Mouse (Mus musculus): ENCODE measurements around the gene Hist1h2be. TPM values are rescaled to one million over a fixed set of nuclear protein-coding genes. Genes with fewer than 3 reads are reported as not detected.
"Not testable (repeated sequence)": the region's sequence is repeated elsewhere in the genome, so short reads cannot be mapped to it uniquely, and the experiment has no call there.

Hist1h2be gene
- polyA plus RNA-seq, 1 experiment from 2014 or later, result 1.6 TPM

DNA sequence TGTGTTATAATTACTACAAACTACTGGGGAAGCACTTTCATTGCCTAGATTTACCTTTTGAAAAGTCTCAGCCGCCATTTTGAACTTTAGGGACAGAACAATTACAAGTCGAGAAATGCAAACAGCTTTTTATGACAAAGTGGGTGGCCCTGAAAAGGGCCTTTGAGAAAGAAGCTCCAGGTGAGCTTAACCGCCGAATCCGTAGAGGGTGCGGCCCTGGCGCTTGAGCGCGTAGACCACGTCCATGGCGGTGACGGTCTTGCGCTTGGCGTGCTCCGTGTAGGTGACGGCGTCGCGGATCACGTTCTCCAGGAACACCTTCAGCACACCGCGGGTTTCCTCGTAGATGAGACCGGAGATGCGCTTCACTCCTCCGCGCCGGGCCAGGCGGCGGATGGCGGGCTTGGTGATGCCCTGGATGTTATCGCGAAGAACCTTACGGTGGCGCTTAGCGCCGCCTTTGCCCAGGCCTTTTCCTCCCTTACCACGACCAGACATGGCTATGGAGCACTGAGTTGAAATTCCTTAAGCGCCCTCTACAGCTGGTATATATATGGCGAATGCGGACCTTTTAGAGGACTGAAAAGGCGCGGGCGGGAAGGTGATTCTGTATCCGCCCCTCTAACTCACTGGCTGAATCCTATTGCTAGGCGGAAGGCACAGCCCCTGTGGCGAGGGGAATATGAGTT is 69.6 kb downstream of the Hist1h2be start, which contains the start of gene Hist1h4f:
Gene Hist1h4f, minus strand, starts transcription at position 503 of the 689 bp plus-strand sequence.
- not testable (repeated sequence) for H3K36me3 ChIP-seq
- under 1% methylated on average over 47 of the region's 47 CpGs for WGBS

DNA sequence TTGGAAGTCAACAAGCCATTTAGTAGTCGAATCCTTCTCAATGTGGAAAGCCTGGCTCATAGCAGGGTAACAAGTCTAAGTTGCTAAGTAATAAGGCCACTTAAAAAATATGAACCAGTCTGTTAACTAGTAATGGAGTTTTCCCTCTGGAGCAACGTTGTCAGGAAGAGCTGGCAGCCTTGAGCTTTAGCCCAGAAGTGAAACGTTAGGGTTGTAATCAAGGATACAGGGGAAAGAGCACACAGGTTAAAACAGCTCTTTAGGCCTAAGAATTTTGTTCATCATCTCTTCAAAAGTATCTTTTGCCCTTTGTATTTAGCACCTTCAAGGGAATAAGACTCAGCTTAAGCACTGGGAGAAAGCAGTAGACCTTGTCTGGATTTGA is 70.2 kb downstream of the Hist1h2be start:
- no peaks in the 10 kb centered on the region for H3K36me3 ChIP-seq
- 7% methylated on average over 3 of the region's 3 CpGs for WGBS
- H3K4me3 ChIP-seq, result peak overlapping the region; percentile 46
- peak overlapping the region; percentile 64 for H3K4me2 ChIP-seq
- H3K4me1 ChIP-seq (replicated peaks), result peaks cover 28% of the 10 kb centered on the region
- peak overlapping the region; percentile 92 for H3K27ac ChIP-seq
- H3K9me3 ChIP-seq, result no peaks in the 10 kb centered on the region
- H3K9ac ChIP-seq, result peak overlapping the region; percentile 69
- no peaks in the 10 kb centered on the region for H3K27me3 ChIP-seq
- ATAC-seq (ENCODE audit: low FRiP score), result no peak

More for the DNA sequence above, 69.6 kb downstream of the Hist1h2be start, which contains the start of gene Hist1h4f:
- peak within 1 kb of the TSS; percentile 92 for H3K27ac ChIP-seq
- ATAC-seq (ENCODE audit: low FRiP score), result peak; percentile 92
- peak within 1 kb of the TSS; percentile 69 for H3K9ac ChIP-seq
- not testable (repeated sequence) for H3K27me3 ChIP-seq, H3K9me3 ChIP-seq
- H3K4me3 ChIP-seq, result peak within 1 kb of the TSS; percentile 46
- peaks cover 28% of the 10 kb centered on the region for H3K4me1 ChIP-seq (replicated peaks)
- peak within 1 kb of the TSS; percentile 64 for H3K4me2 ChIP-seq

DNA sequence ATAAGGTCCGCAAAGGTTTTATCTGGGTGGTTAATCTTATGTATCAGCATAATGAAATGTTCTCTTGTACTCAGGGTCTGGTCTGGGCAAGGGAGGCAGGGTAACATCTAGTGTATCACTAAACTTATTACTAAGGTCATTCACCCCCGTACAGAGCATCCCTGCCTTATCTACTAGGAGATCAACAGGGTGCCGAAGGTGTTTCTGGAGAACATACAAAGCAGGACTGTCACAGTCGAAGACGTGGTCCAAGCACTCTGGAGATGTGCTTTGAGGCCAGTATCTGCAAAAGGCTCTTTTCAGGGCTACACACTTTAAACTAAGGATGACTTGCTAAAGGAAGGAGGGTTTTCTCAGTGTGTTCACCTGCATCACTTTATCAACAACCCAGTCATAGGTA is 74.2 kb downstream of the Hist1h2be start:
- no peak for ATAC-seq (ENCODE audit: low FRiP score)
- no peak overlapping the region for H3K9ac ChIP-seq
- no peak overlapping the region for H3K4me2 ChIP-seq
- no peak overlapping the region for H3K27ac ChIP-seq
- H3K9me3 ChIP-seq, result no peaks in the 10 kb centered on the region
- H3K4me3 ChIP-seq, result no peak overlapping the region
- peaks cover 16% of the 10 kb centered on the region for H3K4me1 ChIP-seq (replicated peaks)
- 80% methylated on average over 5 of the region's 5 CpGs for WGBS
- no peaks in the 10 kb centered on the region for H3K27me3 ChIP-seq
- no peaks in the 10 kb centered on the region for H3K36me3 ChIP-seq

DNA sequence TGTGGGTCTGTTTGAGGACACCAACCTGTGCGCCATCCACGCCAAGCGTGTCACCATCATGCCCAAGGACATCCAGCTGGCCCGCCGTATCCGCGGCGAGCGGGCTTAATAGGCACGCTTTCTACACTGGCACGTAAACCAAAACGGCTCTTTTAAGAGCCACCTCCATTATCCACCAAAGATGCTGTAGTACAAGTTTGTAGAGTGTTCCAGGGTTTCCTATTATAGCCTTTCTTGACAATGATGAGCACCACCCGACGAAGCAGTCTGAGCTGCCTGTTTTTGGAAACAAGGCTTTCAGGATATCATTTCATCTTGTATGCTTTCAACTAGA is 76.2 kb downstream of the Hist1h2be start:
- Histone ChIP-seq H3K9ac (peak overlapping the region; percentile 73), H3K4me3 (peak overlapping the region; percentile 49), H3K27ac (peak overlapping the region; percentile 93), H3K4me2 (peak overlapping the region; percentile 68)
- H3K9me3 ChIP-seq; ATAC-seq (ENCODE audit: low FRiP score); H3K36me3 ChIP-seq; H3K27me3 ChIP-seq; H3K4me1 ChIP-seq (replicated peaks): not testable (repeated sequence)
- 0% methylated on average over 13 of the region's 14 CpGs for WGBS

DNA sequence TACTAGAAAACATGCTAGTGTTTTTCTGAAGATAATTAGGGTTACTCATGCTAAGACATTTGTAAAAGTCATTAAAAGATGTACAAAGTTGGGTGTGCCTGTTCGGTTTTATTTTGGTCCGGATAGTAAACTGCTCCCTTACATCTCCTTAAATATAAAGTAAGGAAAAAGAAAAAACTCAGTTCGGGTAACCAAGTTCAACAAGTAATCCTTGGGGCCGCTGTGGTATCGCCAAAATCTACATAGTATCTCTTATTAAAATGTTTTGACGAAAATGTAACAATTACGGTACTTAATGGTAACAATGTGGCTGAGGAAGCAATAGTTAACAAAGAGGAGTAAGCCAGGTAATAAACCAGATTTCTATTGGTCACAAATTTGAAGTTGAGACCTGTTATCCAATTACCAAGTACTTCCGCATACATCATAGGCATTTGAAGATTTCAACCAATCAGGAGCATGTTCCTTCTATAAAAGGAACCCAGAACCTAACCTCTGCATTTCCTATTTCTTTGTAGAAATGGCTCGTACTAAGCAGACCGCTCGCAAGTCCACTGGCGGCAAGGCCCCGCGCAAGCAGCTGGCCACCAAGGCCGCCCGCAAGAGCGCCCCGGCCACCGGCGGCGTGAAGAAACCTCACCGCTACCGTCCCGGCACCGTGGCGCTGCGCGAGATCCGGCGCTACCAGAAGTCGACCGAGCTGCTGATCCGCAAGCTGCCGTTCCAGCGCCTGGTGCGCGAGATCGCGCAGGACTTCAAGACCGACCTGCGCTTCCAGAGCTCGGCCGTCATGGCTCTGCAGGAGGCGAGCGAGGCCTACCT is 76.7 kb downstream of the Hist1h2be start, which contains the start of gene Hist1h3f:
Gene Hist1h3f, plus strand, starts transcription at position 88 of the 822 bp plus-strand sequence.
- peaks cover 9% of the 10 kb centered on the region; the same call in 1 of the 2 replicates for H3K4me1 ChIP-seq (replicated peaks)
- ATAC-seq (ENCODE audit: low FRiP score), result peak; percentile 97
- peak within 1 kb of the TSS; percentile 93 for H3K27ac ChIP-seq
- peak within 1 kb of the TSS; percentile 73 for H3K4me2 ChIP-seq
- peak within 1 kb of the TSS; percentile 49 for H3K4me3 ChIP-seq
- no peaks in the 10 kb centered on the region for H3K36me3 ChIP-seq
- peak within 1 kb of the TSS; percentile 73 for H3K9ac ChIP-seq
- no peaks in the 10 kb centered on the region for H3K27me3 ChIP-seq
- H3K9me3 ChIP-seq, result no peaks in the 10 kb centered on the region
- WGBS, result under 1% methylated on average over 28 of the region's 45 CpGs

DNA sequence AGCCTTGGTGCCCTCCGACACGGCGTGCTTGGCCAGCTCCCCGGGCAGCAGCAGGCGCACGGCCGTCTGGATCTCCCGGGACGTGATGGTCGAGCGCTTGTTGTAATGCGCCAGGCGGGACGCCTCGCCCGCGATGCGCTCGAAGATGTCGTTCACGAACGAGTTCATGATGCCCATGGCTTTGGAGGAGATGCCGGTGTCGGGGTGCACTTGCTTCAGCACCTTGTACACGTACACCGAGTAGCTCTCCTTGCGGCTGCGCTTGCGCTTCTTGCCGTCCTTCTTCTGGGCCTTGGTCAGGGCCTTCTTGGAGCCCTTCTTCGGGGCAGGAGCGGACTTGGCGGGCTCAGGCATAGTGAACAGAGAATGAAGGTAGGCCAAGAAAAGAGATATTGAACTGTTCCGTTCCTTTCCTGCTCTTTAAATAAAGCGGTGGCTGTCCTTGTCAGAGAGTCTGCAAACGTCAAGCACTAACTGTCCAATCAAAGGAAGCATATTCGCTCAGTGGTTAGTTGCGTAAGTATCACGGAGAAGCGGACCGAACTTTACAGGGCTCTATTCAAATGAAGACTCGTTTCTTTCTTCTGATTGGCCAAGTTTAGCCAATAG is 77.8 kb downstream of the Hist1h2be start, which contains the start of gene Hist1h2bh:
Gene Hist1h2bh, minus strand, starts transcription at position 394 of the 609 bp plus-strand sequence.
- peak within 1 kb of the TSS; percentile 67 for H3K9ac ChIP-seq
- peak within 1 kb of the TSS; percentile 49 for H3K4me3 ChIP-seq
- H3K27ac ChIP-seq, result peak within 1 kb of the TSS; percentile 79
- H3K9me3 ChIP-seq; H3K27me3 ChIP-seq; H3K4me1 ChIP-seq (replicated peaks); H3K36me3 ChIP-seq: not testable (repeated sequence)
- peak within 1 kb of the TSS; percentile 73 for H3K4me2 ChIP-seq
- under 1% methylated on average over 40 of the region's 42 CpGs for WGBS
- peak; percentile 89 for ATAC-seq (ENCODE audit: low FRiP score)

DNA sequence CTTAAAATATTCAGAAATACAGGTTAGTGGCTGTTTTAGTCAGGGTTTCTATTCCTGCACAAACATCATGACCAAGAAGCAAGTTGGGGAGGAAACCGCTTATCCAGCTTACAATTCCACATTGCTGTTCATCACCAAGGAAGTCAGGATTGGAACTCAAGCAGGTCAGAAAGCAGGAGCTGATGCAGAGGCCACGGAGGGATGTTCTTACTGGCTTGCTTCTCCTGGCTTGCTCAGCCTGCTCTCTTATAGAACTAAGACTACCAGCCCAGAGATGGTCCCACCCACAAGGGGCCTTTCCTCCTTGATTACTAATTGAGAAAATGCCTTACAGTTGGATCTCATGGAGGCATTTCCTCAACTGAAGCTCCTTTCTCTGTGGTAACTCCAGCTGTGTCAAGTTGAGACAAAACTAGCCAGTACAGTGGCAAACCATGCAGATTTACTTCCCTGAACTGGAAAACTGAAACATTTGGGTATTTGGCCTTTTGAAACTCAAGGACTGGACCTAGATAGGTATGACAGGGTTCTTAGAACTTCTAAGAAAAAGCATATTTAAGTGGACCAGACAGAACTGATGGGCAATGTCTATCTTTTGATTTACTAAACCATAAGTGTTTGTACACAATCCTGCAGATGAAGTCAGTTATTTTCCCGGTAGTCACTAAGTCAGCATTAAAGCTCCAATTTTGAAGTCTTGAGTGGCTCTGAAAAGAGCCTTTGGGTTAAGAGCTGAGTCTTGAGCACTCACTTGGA is 78.5 kb downstream of the Hist1h2be start:
- not testable (repeated sequence) for ATAC-seq (ENCODE audit: low FRiP score); H3K4me1 ChIP-seq (replicated peaks); H3K36me3 ChIP-seq; H3K27me3 ChIP-seq; H3K9me3 ChIP-seq
- Histone ChIP-seq H3K9ac (peak overlapping the region; percentile 67), H3K4me2 (peak overlapping the region; percentile 73), H3K4me3 (peak overlapping the region; percentile 46), H3K27ac (0 out of 2 replicates have a peak overlapping the region, but pooled peaks have one; percentile 67)
- WGBS, result 6% methylated on average over 3 of the region's 3 CpGs

DNA sequence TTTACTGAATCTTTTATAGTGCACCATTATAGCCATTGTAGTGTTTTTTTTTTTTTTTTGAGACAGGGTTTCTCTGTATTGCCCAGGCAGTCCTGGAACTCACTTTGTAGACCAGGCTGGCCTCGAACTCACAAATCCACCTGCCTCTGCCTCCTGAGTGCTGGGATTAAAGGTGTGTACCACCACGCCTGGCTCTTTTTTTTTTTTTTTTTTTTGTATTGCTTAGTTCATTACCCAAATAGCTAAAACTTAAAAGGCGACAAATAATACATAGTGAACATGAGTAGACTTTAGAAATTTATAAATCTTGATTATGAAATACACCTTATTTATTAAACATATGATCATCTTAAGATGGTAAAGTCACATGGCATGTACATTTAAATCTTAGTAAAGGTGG is 79.4 kb downstream of the Hist1h2be start:
- H3K4me3 ChIP-seq, result no peak overlapping the region
- WGBS, result 97% methylated on average over 3 of the region's 3 CpGs
- no peaks in the 10 kb centered on the region for H3K9me3 ChIP-seq
- no peak overlapping the region for H3K27ac ChIP-seq
- no peak for ATAC-seq (ENCODE audit: low FRiP score)
- no peaks in the 10 kb centered on the region for H3K36me3 ChIP-seq
- no peak overlapping the region for H3K9ac ChIP-seq
- H3K27me3 ChIP-seq, result no peaks in the 10 kb centered on the region
- H3K4me2 ChIP-seq, result no peak overlapping the region
- peaks cover 14% of the 10 kb centered on the region for H3K4me1 ChIP-seq (replicated peaks)

DNA sequence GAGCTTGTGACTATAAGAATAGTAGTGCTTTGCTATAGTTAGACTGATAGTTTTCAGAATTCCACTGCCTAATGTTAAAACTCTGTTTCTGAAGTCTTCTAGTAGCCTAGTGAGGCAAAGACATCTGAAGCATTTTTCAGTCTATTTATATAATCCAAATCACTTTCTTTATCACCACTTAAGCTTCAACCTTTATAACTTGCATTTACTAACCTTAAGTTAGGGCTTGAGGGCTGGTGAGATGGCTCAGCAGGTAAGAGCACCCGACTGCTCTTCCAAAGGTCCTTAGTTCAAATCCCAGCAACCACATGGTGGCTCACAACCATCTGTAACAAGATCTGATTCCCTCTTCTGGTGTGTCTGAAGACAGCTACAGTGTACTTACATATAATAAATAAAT is 81.1 kb downstream of the Hist1h2be start:
- 64% methylated on average over 1 of the region's 1 CpGs for WGBS
- not testable (repeated sequence) for H3K9ac ChIP-seq; H3K27ac ChIP-seq; H3K36me3 ChIP-seq; H3K9me3 ChIP-seq; H3K4me3 ChIP-seq; H3K27me3 ChIP-seq; H3K4me2 ChIP-seq; ATAC-seq (ENCODE audit: low FRiP score)
- peaks cover 20% of the 10 kb centered on the region for H3K4me1 ChIP-seq (replicated peaks)

DNA sequence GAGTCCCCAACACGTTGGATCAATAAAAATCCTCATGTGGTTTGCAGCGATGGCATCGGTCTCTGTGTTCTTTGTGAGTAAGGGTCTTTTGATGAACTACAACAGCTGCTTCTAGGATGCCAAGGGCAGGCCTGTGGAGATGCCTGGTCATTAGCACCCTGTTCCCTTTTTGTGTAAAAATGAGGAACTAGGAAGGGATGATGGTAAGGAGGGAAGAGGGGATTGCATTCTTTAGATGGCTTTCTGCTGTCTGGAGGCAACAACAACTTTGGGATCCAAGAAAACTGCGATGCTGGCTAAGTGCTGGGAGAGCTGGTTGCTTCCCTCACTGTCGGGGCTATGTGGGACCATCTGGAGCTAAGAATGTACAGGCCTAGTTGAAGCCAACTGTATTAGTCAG is 82.7 kb downstream of the Hist1h2be start:
- Histone ChIP-seq H3K9ac (no peak overlapping the region), H3K27me3 (no peaks in the 10 kb centered on the region), H3K4me2 (no peak overlapping the region), H3K36me3 (no peaks in the 10 kb centered on the region), H3K9me3 (no peaks in the 10 kb centered on the region), H3K27ac (no peak overlapping the region), H3K4me3 (no peak overlapping the region), H3K4me1 (replicated peaks) (peaks cover 31% of the 10 kb centered on the region)
- WGBS, result 75% methylated on average over 5 of the region's 5 CpGs
- no peak for ATAC-seq (ENCODE audit: low FRiP score)

DNA sequence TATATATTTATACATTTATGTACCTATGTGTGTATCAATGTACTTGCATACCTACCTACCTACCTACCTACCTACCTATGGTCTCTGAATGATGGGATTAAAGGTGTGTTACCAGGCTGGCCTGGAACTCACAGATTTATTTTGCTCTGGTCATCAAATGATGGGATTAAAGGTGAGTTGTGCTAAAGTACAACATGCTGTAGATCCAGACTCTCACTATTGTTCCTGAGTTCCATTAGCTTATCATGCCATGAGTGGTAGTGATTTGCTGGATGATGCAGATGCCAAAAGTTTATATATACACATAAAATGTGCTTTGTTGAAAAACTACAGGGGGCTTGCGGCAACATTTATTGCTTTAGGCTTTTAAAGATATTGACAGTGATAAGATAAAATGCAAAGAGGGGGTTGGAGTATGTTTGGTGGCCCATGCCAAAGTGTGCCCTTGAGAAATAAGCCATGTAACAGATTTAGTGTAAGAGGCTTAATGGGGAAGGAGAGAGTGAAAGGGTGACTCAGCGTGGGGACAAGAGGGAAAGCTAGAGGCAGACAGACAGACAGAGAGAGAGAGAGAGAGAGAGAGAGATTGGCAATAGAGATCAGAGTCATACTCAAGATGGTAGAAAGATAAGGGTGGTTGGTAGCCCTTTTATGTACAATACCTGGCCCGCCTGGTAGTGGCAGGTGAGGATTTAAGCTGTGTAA is 83.8 kb downstream of the Hist1h2be start:
- Histone ChIP-seq H3K9me3 (no peaks in the 10 kb centered on the region), H3K36me3 (no peaks in the 10 kb centered on the region), H3K27me3 (no peaks in the 10 kb centered on the region), H3K4me3 (no peak overlapping the region), H3K4me2 (peak overlapping the region; percentile 74), H3K4me1 (replicated peaks) (peaks cover 36% of the 10 kb centered on the region), H3K27ac (no peak overlapping the region), H3K9ac (no peak overlapping the region)
- WGBS, result 87% methylated on average over 3 of the region's 3 CpGs
- ATAC-seq (ENCODE audit: low FRiP score), result no peak

All from hindbrain, embryonic 13.5 days (tissue).